Mouse (Mus musculus) megakaryocyte, embryonic 14.5 days (primary cell): ENCODE results near the gene Defb15.

Source experiments
- FLI1 ChIP-seq: IDR thresholded peaks from 2 replicates; pipeline ENCODE4 v1.6.1; 2012; ENCODE audit warnings: low read length, inconsistent platforms, mixed read lengths
- GATA1 ChIP-seq: IDR thresholded peaks from 3 replicates; pipeline ENCODE4 v1.6.1; 2012; ENCODE audit warnings: mixed read lengths, low read length, inconsistent platforms, borderline replicate concordance

- TF ChIP-seq GATA1 (no peak), FLI1 (no peak)
Measured at GRCm38 (mm10) chr8:21955321-21955720, 22.8 kb upstream of the Defb15 start.
